Mouse (Mus musculus): ENCODE measurements at regions not wholly inside any gene's neighbourhood (a gene's known extent, or its start where the extent isn't known, plus 50 kb on each side); places are given as distances from the start of the nearest gene placed in this dataset.

DNA sequence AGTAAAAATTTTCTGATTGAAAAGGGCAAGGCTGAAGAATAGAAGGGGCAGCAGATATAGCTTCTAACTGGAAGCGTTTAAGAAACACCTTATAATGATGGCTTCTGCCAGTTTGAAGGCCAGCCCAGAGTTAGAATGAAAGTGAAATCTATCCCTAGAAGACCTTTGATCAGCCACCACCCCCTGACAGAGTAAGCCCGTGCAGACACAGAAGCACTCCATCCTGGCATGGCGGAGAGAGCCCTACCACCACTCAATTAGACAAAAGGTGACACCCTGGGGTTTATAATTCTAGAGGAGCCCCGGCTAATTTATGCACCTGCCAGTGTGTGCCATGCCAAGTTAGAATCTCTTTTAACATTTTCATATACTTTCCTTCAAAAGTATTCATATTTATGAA lies 233.4 kb upstream of the Sash1 start:
- TF ChIP-seq POLR2A (IDR thresholded peaks at IDR 0.05; ENCODE audit: borderline replicate concordance, control insufficient read depth, low read depth, low read length), result no peak
- no peak for TF ChIP-seq CTCF (IDR thresholded peaks at IDR 0.05; ENCODE audit: control insufficient read depth, insufficient read depth, low read length)

Data from bone marrow, adult 2 months (tissue).